ENCODE assay signal across 11 mouse cellular contexts in genomic region chr13:34087052-34087812, GRCm38 (mm10). TPM values are rescaled to one million over a fixed set of nuclear protein-coding genes. Genes with fewer than 3 reads are reported as not detected.
A peak's percentile ranks its signal among the peaks of the same experiment; 100 is the strongest.
DNase-seq lines count a peak whose midpoint lies in the region; ATAC-seq lines count a peak whose summit lies in the region.
"Had no signal": no experiment of that assay in that cellular context is flagged by ENCODE, and none has a peak within 500 bp of the region (broad histone marks: within the 10 kb centered on the region; RNA-seq: fewer than 3 reads in every experiment).

No protein-coding gene starts in this region.

- H3K4me3 ChIP-seq in midbrain, embryonic 10.5 days: no peak overlapping the region
- H3K4me3 ChIP-seq in liver, embryonic 12.5 days: no peak overlapping the region

- 0 out of 2 replicates have a peak, but pooled peaks have one; percentile 50 for ATAC-seq in erythroblast, adult 5-6 weeks (replicated peaks; ENCODE audit: low FRiP score, poor library complexity, severe bottlenecking)
- ATAC-seq in liver, embryonic 12.5 days: no peak

- no peaks in the 10 kb centered on the region for H3K36me3 ChIP-seq in midbrain, embryonic 10.5 days
- no peaks in the 10 kb centered on the region for H3K36me3 ChIP-seq in liver, embryonic 12.5 days

- peak overlapping the region; percentile 79; the same call in 1 of the 2 replicates for H3K27ac ChIP-seq in midbrain, embryonic 10.5 days (replicated peaks)
- H3K27ac ChIP-seq in liver, embryonic 12.5 days: no peak overlapping the region

- H3K9me3 ChIP-seq in midbrain, embryonic 10.5 days (replicated peaks): no peaks in the 10 kb centered on the region
- H3K9me3 ChIP-seq in liver, embryonic 12.5 days (replicated peaks): no peaks in the 10 kb centered on the region

- peak; percentile 89 for DNase-seq in heart, adult 11 months
- DNase-seq in heart, postnatal 10 days: no peak
- DNase-seq in 3134 (ENCODE audit: extremely low read depth, insufficient read length, low spot score): peak; percentile 46
- DNase-seq in midbrain, embryonic 10.5 days (ENCODE audit: low spot score): no peak
- DNase-seq in left cerebral cortex, postnatal 10 days (ENCODE audit: extremely low spot score in 1 of 2, low spot score in 2 of 2): no peak
- no peak for DNase-seq in right cerebral cortex, adult 2 months (ENCODE audit: low spot score in 2 of 2)
- DNase-seq: adrenal gland, postnatal 14 days; kidney, postnatal 10 days had no signal

- WGBS in midbrain, embryonic 10.5 days: 69% methylated on average over 7 of the region's 7 CpGs
- 60% methylated on average over 7 of the region's 7 CpGs for WGBS in liver, embryonic 12.5 days (ENCODE audit: insufficient replicate concordance)

- H3K9ac ChIP-seq in liver, embryonic 12.5 days: no peak overlapping the region

- no peaks in the 10 kb centered on the region; the same call in 1 of the 2 replicates for H3K27me3 ChIP-seq in midbrain, embryonic 10.5 days (ENCODE audit: low read depth, poor library complexity, severe bottlenecking)
- H3K27me3 ChIP-seq in liver, embryonic 12.5 days (replicated peaks): no peaks in the 10 kb centered on the region

- H3K4me2 ChIP-seq in liver, embryonic 12.5 days: no peak overlapping the region
- H3K4me2 ChIP-seq: liver, embryonic 11.5 days had no signal

- intact Hi-C loops in heart, postnatal 10 days (cut with DNase I): no loop called here
- intact Hi-C loops in left cerebral cortex, postnatal 10 days (cut with DNase I): no loop called here

- H3K4me1 ChIP-seq in midbrain, embryonic 10.5 days: peaks cover 33% of the 10 kb centered on the region
- H3K4me1 ChIP-seq in liver, embryonic 12.5 days: peaks cover 13% of the 10 kb centered on the region

RNA-seq across cellular contexts. Expression of gene Tubb2a, which starts 9.4 kb away (rescaled TPM):
- 100 to 1,000 TPM; 114 to 117 TPM for total RNA-seq in heart, postnatal 10 days (2021)
- 6.0 and 7.7 TPM in 2 replicates for total RNA-seq in erythroblast, adult 5-6 weeks (2015; ENCODE audit: low replicate concordance)
- total RNA-seq in erythroblast, adult 5-6 weeks (2017; ENCODE audit: low replicate concordance): 8.9 and 9.5 TPM in 2 replicates
- polyA plus RNA-seq in midbrain, embryonic 10.5 days (2016; fragmentation: Nextera tagmentation; extraction: Ambion mirVana): 242 and 377 TPM in 2 replicates
- 1,000 to 10,000 TPM; 2,795 to 2,863 TPM for total RNA-seq in left cerebral cortex, postnatal 10 days (2021)
- 67.3 and 68.1 TPM in 2 replicates for polyA plus RNA-seq in liver, embryonic 12.5 days (2016; fragmentation: Nextera tagmentation; extraction: Ambion mirVana)

RNA-seq across cellular contexts. Expression of gene Tubb2b, which starts 43.0 kb away (rescaled TPM):
- 10 to 100 TPM; 22.7 to 27.2 TPM for total RNA-seq in heart, postnatal 10 days (2021)
- total RNA-seq in erythroblast, adult 5-6 weeks (2015; ENCODE audit: low replicate concordance): not detected in 2 replicates
- total RNA-seq in erythroblast, adult 5-6 weeks (2017; ENCODE audit: low replicate concordance): not detected in 2 replicates
- 202 and 279 TPM in 2 replicates for polyA plus RNA-seq in midbrain, embryonic 10.5 days (2016; fragmentation: Nextera tagmentation; extraction: Ambion mirVana)
- total RNA-seq in left cerebral cortex, postnatal 10 days (2021): 1,000 to 10,000 TPM; 1,287 to 1,419 TPM
- polyA plus RNA-seq in liver, embryonic 12.5 days (2016; fragmentation: Nextera tagmentation; extraction: Ambion mirVana): 1.6 and 1.9 TPM in 2 replicates

RNA-seq across cellular contexts. Expression of gene Bphl, which starts 49.8 kb away (rescaled TPM):
- 10 to 100 TPM; 30.4 to 33.8 TPM for total RNA-seq in heart, postnatal 10 days (2021)
- total RNA-seq in erythroblast, adult 5-6 weeks (2015; ENCODE audit: low replicate concordance): 4.8 and 9.4 TPM in 2 replicates
- total RNA-seq in erythroblast, adult 5-6 weeks (2017; ENCODE audit: low replicate concordance): 0.94 and 7.2 TPM in 2 replicates
- polyA plus RNA-seq in midbrain, embryonic 10.5 days (2016; fragmentation: Nextera tagmentation; extraction: Ambion mirVana): 31.6 and 31.8 TPM in 2 replicates
- 10 to 100 TPM; 28.5 to 32.1 TPM for total RNA-seq in left cerebral cortex, postnatal 10 days (2021)
- polyA plus RNA-seq in liver, embryonic 12.5 days (2016; fragmentation: Nextera tagmentation; extraction: Ambion mirVana): 29.2 and 29.3 TPM in 2 replicates

Comparison
In these comparisons a context has a peak if more than half of its experiments do, and no peak if none do; other contexts are left out.
1. DNase-seq: peak in heart, adult 11 months (single experiment) and 3134 (single experiment); none in heart, postnatal 10 days (0 of 2), midbrain, embryonic 10.5 days (single experiment), left cerebral cortex, postnatal 10 days (0 of 2) and right cerebral cortex, adult 2 months (0 of 2).
2. RNA of gene Tubb2a, which starts 9.4 kb away (total RNA-seq): 2,795 to 2,863 TPM in left cerebral cortex, postnatal 10 days; 114 to 117 TPM in heart, postnatal 10 days and 6.0 to 9.5 TPM in erythroblast, adult 5-6 weeks; every median in the first group is over 10 times any median in the second.
3. RNA of gene Tubb2b, which starts 43.0 kb away (total RNA-seq): 1,287 to 1,419 TPM in left cerebral cortex, postnatal 10 days; 22.7 to 27.2 TPM in heart, postnatal 10 days and not detected in erythroblast, adult 5-6 weeks; every median in the first group is over 10 times any median in the second.